Mouse (Mus musculus): ENCODE measurements around the gene Mthfsl.
"Not testable (repeated sequence)": the region's sequence is repeated elsewhere in the genome, so short reads cannot be mapped to it uniquely, and the experiment has no call there.

- TF ChIP-seq CTCF, EP300 (IDR thresholded peaks at IDR 0.05; ENCODE audit: low read depth): not testable (repeated sequence)
These were observed 10.3 kb downstream of the Mthfsl start for GRCm38 (mm10) chr9:88709794-88710193.

Measured in heart, postnatal 0 days (tissue).